In the genomic region with DNA sequence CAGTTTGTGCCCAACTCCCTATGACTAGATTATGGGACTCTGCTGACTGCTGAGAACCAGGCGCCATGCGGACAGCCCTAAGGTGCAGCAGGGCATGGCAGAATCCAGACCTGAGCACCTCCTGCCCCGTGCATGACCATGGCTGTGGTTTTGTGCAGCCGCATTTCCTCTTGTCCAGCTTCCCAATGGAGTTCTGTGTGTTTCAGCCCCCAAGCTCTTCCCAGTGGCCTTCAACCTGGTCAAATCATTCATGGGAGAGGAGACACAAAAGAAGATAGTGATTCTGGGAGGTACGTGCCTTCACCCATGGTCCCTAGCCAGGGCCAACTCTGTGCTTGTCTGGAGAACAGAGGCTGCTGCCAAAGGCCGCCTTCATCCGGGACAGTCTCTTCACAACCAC, we compare ENCODE assay signal across 40 mouse cellular contexts. TPM values are rescaled to one million over a fixed set of nuclear protein-coding genes. Genes with fewer than 3 reads are reported as not detected.
"Had no signal": no experiment of that assay in that cellular context is flagged by ENCODE, and none has a peak within 500 bp of the region (broad histone marks: within the 10 kb centered on the region; RNA-seq: fewer than 3 reads in every experiment).

No protein-coding gene starts in this region.

- H3K9me3 ChIP-seq: limb, embryonic 10.5 days; limb, embryonic 12.5 days; limb, embryonic 13.5 days; limb, embryonic 15.5 days; liver, embryonic 12.5 days; liver, embryonic 13.5 days; liver, embryonic 15.5 days; lung, embryonic 15.5 days; midbrain, embryonic 10.5 days; midbrain, embryonic 12.5 days; midbrain, embryonic 13.5 days; midbrain, embryonic 15.5 days had no signal

- H3K27ac ChIP-seq: limb, embryonic 10.5 days; limb, embryonic 12.5 days; limb, embryonic 13.5 days; limb, embryonic 15.5 days; liver, embryonic 12.5 days; liver, embryonic 13.5 days; liver, embryonic 14.5 days; liver, embryonic 15.5 days; lung, embryonic 15.5 days; macrophage; midbrain, embryonic 10.5 days; midbrain, embryonic 12.5 days; midbrain, embryonic 13.5 days; midbrain, embryonic 15.5 days had no signal

- H3K27me3 ChIP-seq: limb, embryonic 12.5 days; limb, embryonic 13.5 days; limb, embryonic 15.5 days; liver, embryonic 12.5 days; liver, embryonic 13.5 days; liver, embryonic 15.5 days; lung, embryonic 15.5 days; midbrain, embryonic 13.5 days; midbrain, embryonic 15.5 days had no signal

- H3K36me3 ChIP-seq: limb, embryonic 10.5 days; limb, embryonic 12.5 days; limb, embryonic 13.5 days; limb, embryonic 15.5 days; liver, embryonic 12.5 days; liver, embryonic 13.5 days; liver, embryonic 15.5 days; lung, embryonic 15.5 days; midbrain, embryonic 10.5 days; midbrain, embryonic 12.5 days; midbrain, embryonic 13.5 days; midbrain, embryonic 15.5 days had no signal

- H3K4me1 ChIP-seq: limb, embryonic 10.5 days; limb, embryonic 12.5 days; limb, embryonic 13.5 days; limb, embryonic 15.5 days; liver, embryonic 12.5 days; liver, embryonic 13.5 days; liver, embryonic 15.5 days; lung, embryonic 15.5 days; megakaryocyte, embryonic 14.5 days; midbrain, embryonic 10.5 days; midbrain, embryonic 12.5 days; midbrain, embryonic 13.5 days; midbrain, embryonic 15.5 days had no signal

- DNase-seq: left cerebral cortex, postnatal 4 days; liver; liver, embryonic 13.5 days; liver, postnatal 0 days; lung, adult 18-20 months; lung, adult 2 months; lung, embryonic 14.5 days; lung, postnatal 10 days; lung, postnatal 14 days; lung, postnatal 36 days; lung, postnatal 4 days; midbrain, embryonic 14.5 days had no signal

- H3K4me3 ChIP-seq: limb, embryonic 10.5 days; limb, embryonic 12.5 days; limb, embryonic 13.5 days; limb, embryonic 15.5 days; liver, embryonic 12.5 days; liver, embryonic 13.5 days; liver, embryonic 15.5 days; lung, embryonic 15.5 days; megakaryocyte, embryonic 14.5 days; midbrain, embryonic 10.5 days; midbrain, embryonic 12.5 days; midbrain, embryonic 13.5 days; midbrain, embryonic 15.5 days; myocyte had no signal

RNA-seq across cellular contexts. Expression of a gene that starts 11.8 kb away (rescaled TPM):
- total RNA-seq: left cerebral cortex, postnatal 36 days; left cerebral cortex, postnatal 4 days; megakaryocyte progenitor cell, adult 5-6 weeks; megakaryocyte, adult 5-6 weeks; megakaryocyte-erythroid progenitor cell, adult 5-6 weeks; midbrain, postnatal 0 days; monocyte, adult 5-6 weeks had no signal
- polyA plus RNA-seq: limb, embryonic 10.5 days; limb, embryonic 11.5 days; limb, embryonic 12.5 days; macrophage; midbrain, embryonic 10.5 days; midbrain, embryonic 11.5 days; midbrain, embryonic 12.5 days; midbrain, embryonic 13.5 days; midbrain, embryonic 14.5 days; midbrain, embryonic 15.5 days; midbrain, embryonic 16.5 days; myocyte had no signal

RNA-seq across cellular contexts. Expression of a gene that starts 21.6 kb away (rescaled TPM):
- total RNA-seq: liver, adult 2 months; megakaryocyte progenitor cell, adult 5-6 weeks; megakaryocyte, adult 5-6 weeks; megakaryocyte-erythroid progenitor cell, adult 5-6 weeks; monocyte, adult 5-6 weeks had no signal
- polyA plus RNA-seq: limb, embryonic 10.5 days; limb, embryonic 11.5 days; limb, embryonic 12.5 days; limb, embryonic 13.5 days; limb, embryonic 14.5 days; limb, embryonic 15.5 days; liver, adult 2 months; liver, embryonic 11.5 days; liver, embryonic 12.5 days; liver, embryonic 13.5 days; liver, embryonic 14.5 days; liver, embryonic 15.5 days; liver, embryonic 16.5 days; liver, postnatal 0 days; macrophage; midbrain, embryonic 10.5 days; midbrain, embryonic 11.5 days; midbrain, embryonic 12.5 days; midbrain, embryonic 13.5 days; myocyte had no signal

RNA-seq across cellular contexts. Expression of a gene that starts 59.6 kb away (rescaled TPM):
- total RNA-seq: megakaryocyte-erythroid progenitor cell, adult 5-6 weeks had no signal
- polyA plus RNA-seq: macrophage; midbrain, embryonic 11.5 days; myocyte had no signal
